Mouse (Mus musculus): ENCODE measurements around the gene Sytl3.

DNA sequence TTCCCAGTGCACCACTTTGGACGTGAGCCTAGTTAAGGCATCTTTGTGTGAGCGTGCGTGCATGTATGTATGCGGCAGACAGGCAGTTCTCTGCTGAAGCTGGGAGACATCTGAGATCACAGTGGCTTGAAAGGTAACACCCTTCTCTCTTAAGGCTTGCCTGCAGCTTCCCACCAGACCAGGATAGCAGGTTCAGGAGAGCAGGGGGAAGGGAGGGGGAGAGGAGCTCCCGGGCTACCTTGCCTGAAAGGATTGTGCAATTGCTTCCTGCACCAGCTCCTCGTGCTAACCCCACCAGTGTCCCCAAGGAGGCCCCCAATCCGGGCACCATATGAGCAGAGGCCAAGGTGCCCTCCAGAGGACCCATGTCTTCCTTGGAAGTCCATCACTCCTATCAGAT lies 120.7 kb downstream of the Sytl3 start:
- TF ChIP-seq GATA1 (IDR thresholded peaks at IDR 0.05; ENCODE audit: borderline replicate concordance, low read length) (no peak), FLI1 (IDR thresholded peaks at IDR 0.05; ENCODE audit: low read length) (no peak)
